Mouse (Mus musculus): ENCODE results near the gene Ptdss2.

Gene Ptdss2

GRCm38 (mm10) chr7:141122689-141123516 is 721 bp downstream of the Ptdss2 start:
- DNase-seq: peak; percentile 90

- no peak for DNase-seq
Measured at GRCm38 (mm10) chr7:141123517-141123856, 1.3 kb downstream of the Ptdss2 start.

- peak; percentile 86 for DNase-seq
Measured at GRCm38 (mm10) chr7:141131024-141131820, 9.0 kb downstream of the Ptdss2 start.

DNA sequence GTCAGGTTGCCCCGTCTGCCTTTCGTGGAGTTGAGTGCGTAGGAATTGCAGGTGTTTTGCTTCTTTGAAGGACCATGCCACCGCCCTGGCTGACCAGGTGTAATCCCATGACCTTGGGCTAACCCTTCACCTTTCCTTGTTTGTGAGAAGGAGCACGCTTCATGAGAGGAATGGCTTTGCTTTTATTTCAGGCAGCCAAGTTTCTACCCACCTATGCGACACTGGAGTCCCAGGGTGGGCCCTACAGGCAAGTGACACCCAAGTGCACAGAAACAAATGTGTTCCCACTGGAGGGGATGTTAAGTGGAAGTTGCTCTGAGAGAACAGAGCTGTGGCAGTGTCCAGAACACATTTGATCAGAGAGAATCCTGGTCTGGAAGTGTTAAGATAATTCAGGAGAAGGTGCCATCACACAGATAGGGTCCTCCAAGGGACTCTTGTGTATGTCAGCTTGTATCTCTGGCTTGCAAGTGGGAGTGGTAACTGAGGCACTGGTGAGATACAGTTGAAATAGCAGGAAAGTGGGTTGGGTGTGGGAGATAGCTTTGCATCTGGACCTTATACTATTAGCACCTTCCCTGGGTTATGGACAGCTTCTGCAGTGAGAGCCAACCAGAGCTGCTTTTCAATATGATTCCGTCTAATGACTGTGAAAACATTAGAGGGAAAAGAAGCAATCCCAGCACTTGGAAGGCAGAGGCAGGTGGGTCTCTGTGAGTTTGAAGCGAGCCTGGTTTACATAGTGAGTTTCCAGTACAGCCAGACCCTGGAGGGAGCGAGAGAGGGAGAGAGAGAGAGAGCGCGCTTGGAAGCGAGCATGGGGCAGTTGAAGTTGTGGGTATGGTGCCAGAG is 9.9 kb downstream of the Ptdss2 start:
- no peak for DNase-seq

- no peak for DNase-seq
Measured at GRCm38 (mm10) chr7:141141326-141141725, 19.1 kb downstream of the Ptdss2 start.

- no peak for DNase-seq
Measured at GRCm38 (mm10) chr7:141143112-141143511, 20.9 kb downstream of the Ptdss2 start.

GRCm38 (mm10) chr7:141143861-141144260 is 21.7 kb downstream of the Ptdss2 start:
- no peak for DNase-seq

DNA sequence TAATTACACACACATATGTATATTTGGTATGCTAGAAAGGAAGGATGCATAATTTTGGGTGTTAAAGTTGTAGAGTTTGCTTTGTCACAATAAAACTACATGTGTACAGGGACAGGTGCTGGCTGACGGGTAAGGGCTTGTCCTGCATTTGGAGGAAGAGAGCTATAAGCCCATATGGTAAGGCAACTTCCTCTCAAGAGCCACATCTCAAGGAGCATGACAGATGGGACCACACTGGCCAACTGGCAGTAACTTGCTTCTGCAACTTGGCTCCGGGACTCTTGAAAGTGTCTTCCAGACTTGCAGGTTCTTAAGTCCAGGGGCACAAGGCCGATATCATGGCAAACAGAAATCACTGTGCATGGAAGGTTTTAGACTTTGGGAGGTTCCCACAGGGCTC is 22.5 kb downstream of the Ptdss2 start:
- no peak for DNase-seq

GRCm38 (mm10) chr7:141145403-141145802 is 23.2 kb downstream of the Ptdss2 start:
- DNase-seq: peak; percentile 41

GRCm38 (mm10) chr7:141146043-141146595 is 23.9 kb downstream of the Ptdss2 start:
- DNase-seq: no peak

- DNase-seq: peak; percentile 29
Measured at GRCm38 (mm10) chr7:141147044-141147443, 24.9 kb downstream of the Ptdss2 start.

- no peak for DNase-seq
Measured at GRCm38 (mm10) chr7:141148639-141149038, 26.5 kb downstream of the Ptdss2 start.

DNA sequence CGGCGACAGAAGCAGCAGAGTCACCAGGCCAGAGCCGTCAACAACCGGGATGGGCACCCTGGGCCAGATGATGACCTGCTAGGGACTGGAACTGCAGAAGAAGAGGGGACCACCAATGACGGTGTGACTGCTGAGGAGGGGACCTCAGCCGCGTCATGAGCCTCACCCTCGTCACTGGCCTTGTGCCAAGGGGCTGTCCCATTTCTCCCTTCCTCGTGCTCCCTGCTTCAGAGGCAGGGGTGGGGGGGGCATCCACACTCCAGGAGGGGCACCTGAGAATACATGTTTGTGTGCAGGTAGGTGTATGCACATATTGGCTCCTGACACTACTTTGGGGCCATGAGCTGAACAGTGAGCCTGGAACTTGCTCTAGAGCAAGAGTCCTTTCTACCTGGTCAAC is 33.2 kb downstream of the Ptdss2 start:
- DNase-seq: no peak

DNA sequence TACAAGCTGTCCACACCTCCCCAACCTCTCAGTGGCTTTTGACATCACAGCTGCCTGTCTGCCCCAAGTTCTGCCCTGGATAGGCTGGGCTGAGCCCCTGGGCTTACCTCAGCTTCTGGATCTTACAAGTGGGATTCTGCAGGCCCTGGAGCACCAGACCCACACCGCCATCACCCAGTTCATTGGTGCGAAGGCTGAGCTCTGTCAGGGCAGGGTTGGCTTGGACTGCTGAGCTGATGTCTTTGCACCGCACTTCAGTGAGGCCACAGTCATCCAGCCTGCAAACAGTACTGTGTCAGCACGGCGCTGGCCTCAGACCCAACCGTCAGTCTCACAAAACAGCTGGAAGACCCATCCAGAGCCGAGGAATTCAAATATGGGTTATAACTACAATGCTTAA is 42.2 kb downstream of the Ptdss2 start:
- no peak for DNase-seq

- no peak for DNase-seq
Measured at GRCm38 (mm10) chr7:141164850-141165249, 42.7 kb downstream of the Ptdss2 start.

- DNase-seq: no peak
Measured at GRCm38 (mm10) chr7:141167901-141168517, 45.8 kb downstream of the Ptdss2 start.

DNA sequence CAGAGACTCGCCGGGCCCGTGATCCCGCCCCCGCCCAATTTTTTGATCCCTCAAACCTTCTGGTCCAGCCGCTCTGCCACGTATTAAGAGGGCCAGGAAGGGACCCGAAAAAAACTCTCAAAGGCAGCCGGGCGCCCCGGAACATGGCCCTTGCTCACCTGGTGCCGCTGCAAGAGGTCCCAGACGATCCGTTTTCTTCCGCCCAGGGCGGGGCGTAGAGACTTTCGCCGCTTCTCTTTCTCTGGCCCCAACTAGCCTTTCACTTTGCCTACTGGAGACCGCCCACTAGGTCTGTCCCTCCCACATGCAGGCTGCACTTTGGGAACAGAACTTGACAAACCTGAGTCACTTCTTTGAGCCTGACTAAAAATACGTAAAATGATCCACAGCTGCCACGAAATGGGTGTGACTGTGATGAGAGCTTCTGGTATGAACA is 46.4 kb downstream of the Ptdss2 start:
- no peak for DNase-seq

DNA sequence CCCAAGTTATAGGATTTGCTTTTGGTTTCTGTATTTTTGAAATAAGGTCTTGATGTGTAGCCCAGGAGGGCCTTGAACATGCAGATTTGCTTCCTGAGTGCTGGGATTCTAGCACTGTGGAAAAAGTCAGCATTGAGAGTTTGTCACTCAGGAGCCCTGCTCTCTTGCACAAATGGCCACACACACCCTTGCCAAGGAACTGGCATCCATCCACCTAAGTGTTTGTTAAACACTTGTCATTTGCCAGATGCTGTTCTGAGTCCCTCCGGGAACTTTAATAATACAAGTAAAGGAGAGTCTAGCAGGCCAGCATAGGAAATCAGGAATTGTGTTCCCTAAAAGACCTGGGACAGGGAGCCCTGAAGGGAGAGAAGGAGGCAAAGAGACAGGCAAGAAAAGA is 47.1 kb downstream of the Ptdss2 start:
- no peak for DNase-seq

DNA sequence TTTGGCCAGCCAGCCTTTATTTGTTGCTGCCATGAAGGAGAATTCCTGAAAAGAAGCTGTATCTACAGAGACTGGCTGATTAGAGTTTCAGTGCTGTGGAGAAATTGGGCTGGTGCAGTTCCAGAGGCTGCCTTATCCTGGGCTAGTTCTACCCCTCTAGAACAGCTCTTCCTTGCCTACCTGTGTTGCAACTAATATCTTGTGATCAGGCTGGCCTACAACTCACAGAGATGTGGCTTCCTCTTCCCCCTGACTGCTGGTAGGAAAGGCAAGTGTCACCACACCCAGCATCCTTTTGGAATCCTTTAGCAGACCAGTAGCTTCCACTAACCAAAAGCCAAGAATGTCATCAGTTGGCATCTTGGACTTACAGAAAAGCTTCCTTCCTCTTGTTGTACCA is 47.7 kb downstream of the Ptdss2 start:
- no peak for DNase-seq

- DNase-seq: peak; percentile 88
Measured at GRCm38 (mm10) chr7:141172116-141173006, 50.2 kb downstream of the Ptdss2 start, which contains the start of gene Rnh1. Gene Rnh1, minus strand, starts transcription at chr7:141172857.

DNA sequence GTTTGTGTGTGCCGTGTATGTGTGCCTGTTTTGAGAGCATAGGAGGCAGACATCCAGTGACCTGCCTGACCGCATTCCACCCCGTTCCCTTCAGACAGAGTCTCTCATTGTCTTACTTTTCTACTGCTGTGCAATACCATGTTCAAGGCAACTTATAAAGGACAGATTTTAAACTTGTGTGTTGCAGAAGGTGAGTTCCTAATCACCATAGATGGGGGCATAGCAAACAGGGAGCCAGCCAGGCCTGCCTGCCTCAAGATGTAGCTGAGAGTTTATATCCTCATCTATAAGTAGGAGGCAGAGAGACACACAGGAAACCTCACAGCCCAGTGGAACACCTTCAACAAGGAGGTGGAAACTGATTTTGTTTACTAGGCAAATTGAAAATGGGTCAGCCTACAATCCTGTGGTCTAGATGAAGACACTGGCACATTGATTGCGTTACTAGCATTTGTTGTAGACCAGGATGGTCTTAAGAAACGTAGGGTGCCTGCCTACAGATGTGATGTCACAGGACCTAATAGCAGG is 51.2 kb downstream of the Ptdss2 start:
- no peak for DNase-seq
